Mouse (Mus musculus): ENCODE measurements around the gene Gramd1c. TPM values are rescaled to one million over a fixed set of nuclear protein-coding genes. Genes with fewer than 3 reads are reported as not detected.
A peak's percentile ranks its signal among the peaks of the same experiment; 100 is the strongest.

Gramd1c gene
- polyA plus RNA-seq, 1 experiment from 2014 or later, result 5.7 TPM

GRCm38 (mm10) chr16:43934856-43935255 lies 128.3 kb downstream of the Gramd1c start:
- no peak overlapping the region for H3K27ac ChIP-seq
- H3K36me3 ChIP-seq (ENCODE audit: insufficient read depth, low read length), result no peaks in the 10 kb centered on the region
- no peak overlapping the region for H3K9ac ChIP-seq (ENCODE audit: low read depth, low read length)
- TF ChIP-seq CTCF (IDR thresholded peaks at IDR 0.05; ENCODE audit: low read depth), result no peak
- no peaks in the 10 kb centered on the region for H3K27me3 ChIP-seq (ENCODE audit: insufficient read depth, low read length)
- 89% methylated on average over 8 of the region's 8 CpGs for WGBS
- no peaks in the 10 kb centered on the region for H3K4me1 ChIP-seq (replicated peaks; ENCODE audit: insufficient read depth, low read length)
- DNase-seq (ENCODE audit: low spot score) (no peak), ATAC-seq (replicated peaks; ENCODE audit: low FRiP score, low read depth) (no peak)
- H3K4me2 ChIP-seq (ENCODE audit: low read length), result no peak overlapping the region
- H3K4me3 ChIP-seq (replicated peaks; ENCODE audit: low read depth, low read length), result no peak overlapping the region
- H3K9me3 ChIP-seq (replicated peaks; ENCODE audit: low read length), result no peaks in the 10 kb centered on the region

GRCm38 (mm10) chr16:43933041-43933440 lies 130.1 kb downstream of the Gramd1c start:
- Histone ChIP-seq H3K9me3 (replicated peaks; ENCODE audit: low read length) (no peaks in the 10 kb centered on the region), H3K4me3 (replicated peaks; ENCODE audit: low read depth, low read length) (no peak overlapping the region), H3K4me2 (ENCODE audit: low read length) (no peak overlapping the region), H3K4me1 (replicated peaks; ENCODE audit: insufficient read depth, low read length) (no peaks in the 10 kb centered on the region), H3K36me3 (ENCODE audit: insufficient read depth, low read length) (no peaks in the 10 kb centered on the region), H3K27ac (no peak overlapping the region), H3K9ac (ENCODE audit: low read depth, low read length) (no peak overlapping the region), H3K27me3 (ENCODE audit: insufficient read depth, low read length) (no peaks in the 10 kb centered on the region)
- DNase-seq (ENCODE audit: low spot score), result no peak
- ATAC-seq (replicated peaks; ENCODE audit: low FRiP score, low read depth), result no peak
- no peak for TF ChIP-seq CTCF (IDR thresholded peaks at IDR 0.05; ENCODE audit: low read depth)
- 86% methylated on average over 6 of the region's 6 CpGs for WGBS

- no peak overlapping the region for H3K27ac ChIP-seq
- no peaks in the 10 kb centered on the region for H3K9me3 ChIP-seq (replicated peaks; ENCODE audit: low read length)
- H3K27me3 ChIP-seq (ENCODE audit: insufficient read depth, low read length), result no peaks in the 10 kb centered on the region
- H3K4me2 ChIP-seq (ENCODE audit: low read length), result no peak overlapping the region
- no peaks in the 10 kb centered on the region for H3K4me1 ChIP-seq (replicated peaks; ENCODE audit: insufficient read depth, low read length)
- DNase-seq (ENCODE audit: low spot score) (no peak), ATAC-seq (replicated peaks; ENCODE audit: low FRiP score, low read depth) (no peak)
- no peak overlapping the region for H3K4me3 ChIP-seq (replicated peaks; ENCODE audit: low read depth, low read length)
- H3K36me3 ChIP-seq (ENCODE audit: insufficient read depth, low read length), result no peaks in the 10 kb centered on the region
- 90% methylated on average over 7 of the region's 7 CpGs for WGBS
- no peak overlapping the region for H3K9ac ChIP-seq (ENCODE audit: low read depth, low read length)
- TF ChIP-seq CTCF (IDR thresholded peaks at IDR 0.05; ENCODE audit: low read depth), result no peak
Observed at GRCm38 (mm10) chr16:43932319-43932718, 130.8 kb downstream of the Gramd1c start.

GRCm38 (mm10) chr16:43931502-43931901 lies 131.6 kb downstream of the Gramd1c start:
- Histone ChIP-seq H3K9ac (ENCODE audit: low read depth, low read length) (no peak overlapping the region), H3K4me1 (replicated peaks; ENCODE audit: insufficient read depth, low read length) (no peaks in the 10 kb centered on the region), H3K9me3 (replicated peaks; ENCODE audit: low read length) (no peaks in the 10 kb centered on the region), H3K4me3 (replicated peaks; ENCODE audit: low read depth, low read length) (no peak overlapping the region), H3K27ac (no peak overlapping the region), H3K36me3 (ENCODE audit: insufficient read depth, low read length) (no peaks in the 10 kb centered on the region), H3K27me3 (ENCODE audit: insufficient read depth, low read length) (no peaks in the 10 kb centered on the region), H3K4me2 (ENCODE audit: low read length) (no peak overlapping the region)
- DNase-seq (ENCODE audit: low spot score), result peak; percentile 77
- no peak for ATAC-seq (replicated peaks; ENCODE audit: low FRiP score, low read depth)
- no peak for TF ChIP-seq CTCF (IDR thresholded peaks at IDR 0.05; ENCODE audit: low read depth)
- 35% methylated on average over 3 of the region's 3 CpGs for WGBS

GRCm38 (mm10) chr16:43930577-43930976 lies 132.6 kb downstream of the Gramd1c start:
- no peak overlapping the region for H3K27ac ChIP-seq
- H3K27me3 ChIP-seq (ENCODE audit: insufficient read depth, low read length), result no peaks in the 10 kb centered on the region
- TF ChIP-seq CTCF (IDR thresholded peaks at IDR 0.05; ENCODE audit: low read depth), result no peak
- no peaks in the 10 kb centered on the region for H3K36me3 ChIP-seq (ENCODE audit: insufficient read depth, low read length)
- no peaks in the 10 kb centered on the region for H3K4me1 ChIP-seq (replicated peaks; ENCODE audit: insufficient read depth, low read length)
- no peak for DNase-seq (ENCODE audit: low spot score)
- no peak overlapping the region for H3K9ac ChIP-seq (ENCODE audit: low read depth, low read length)
- no peak overlapping the region for H3K4me3 ChIP-seq (replicated peaks; ENCODE audit: low read depth, low read length)
- ATAC-seq (replicated peaks; ENCODE audit: low FRiP score, low read depth), result no peak
- no peaks in the 10 kb centered on the region for H3K9me3 ChIP-seq (replicated peaks; ENCODE audit: low read length)
- H3K4me2 ChIP-seq (ENCODE audit: low read length), result no peak overlapping the region

Small RNA genes lying within 50 kb of the gene (microRNA-seq; reads per million reads assigned to microRNA genes)
- gene Mir3470b, result not detected

Other genes with a start within 250 kb of the Gramd1c start
- gene Ccdc191, start 173.5 kb downstream of the Gramd1c start, polyA plus RNA-seq (2015; fragmentation: Nextera tagmentation; extraction: Ambion mirVana), result 11.1 and 12.2 TPM in 2 replicates
- gene Qtrt2, start 136.5 kb downstream of the Gramd1c start, polyA plus RNA-seq (2015; fragmentation: Nextera tagmentation; extraction: Ambion mirVana), result 22.8 and 24.6 TPM in 2 replicates
- 2.0 and 2.3 TPM in 2 replicates for gene Zdhhc23, start 83.6 kb downstream of the Gramd1c start, polyA plus RNA-seq (2015; fragmentation: Nextera tagmentation; extraction: Ambion mirVana)
- 131 and 136 TPM in 2 replicates for gene Atp6v1a, start 76.4 kb upstream of the Gramd1c start, polyA plus RNA-seq (2015; fragmentation: Nextera tagmentation; extraction: Ambion mirVana)
- gene Naa50, start 76.5 kb upstream of the Gramd1c start, polyA plus RNA-seq (2015; fragmentation: Nextera tagmentation; extraction: Ambion mirVana), result 72.8 and 80.3 TPM in 2 replicates
- 2.6 and 2.7 TPM in 2 replicates for gene Usf3, start 109.9 kb upstream of the Gramd1c start, polyA plus RNA-seq (2015; fragmentation: Nextera tagmentation; extraction: Ambion mirVana)

Measured in kidney, postnatal 0 days (tissue).